Mouse (Mus musculus) neural tube, embryonic 11.5 days (tissue): ENCODE results near the gene Epha6. TPM values are rescaled to one million over a fixed set of nuclear protein-coding genes. Genes with fewer than 3 reads are reported as not detected.

ENCODE experiments used
- ATAC-seq: fragments of 200-750 bp; cut with Nextera tagmentation; 2 replicates; pipeline ENCODE4 v1.8.0; 2017; ENCODE audit warnings: moderate number of reproducible peaks, mild to moderate bottlenecking, moderate TSS enrichment, moderate library complexity; ENCODE audit not compliant: insufficient read depth, low FRiP score, low TSS enrichment
- DNase-seq: peaks from one replicate; pipeline ENCODE4 v3.0.0-alpha.2; 2015; ENCODE audit warnings: low spot score
- H3K27ac ChIP-seq: fragments of 300-500 bp; sonication (generic); 2 replicates; pipeline ENCODE4 v1.5.1; 2014; ENCODE audit warnings: low read depth, mild to moderate bottlenecking, low read length
- H3K27me3 ChIP-seq: fragments of 300-500 bp; sonication (generic); 2 replicates; pipeline ENCODE4 v1.6.1; 2014; ENCODE audit warnings: mild to moderate bottlenecking, low read length, mixed read lengths; ENCODE audit not compliant: control insufficient read depth, insufficient read depth
- H3K36me3 ChIP-seq: fragments of 300-500 bp; sonication (generic); 2 replicates; pipeline ENCODE4 v1.6.1; 2014; ENCODE audit warnings: mild to moderate bottlenecking, low read length, moderate library complexity, mixed read lengths; ENCODE audit not compliant: control insufficient read depth, insufficient read depth
- H3K4me1 ChIP-seq: fragments of 300-500 bp; sonication (generic); 2 replicates; pipeline ENCODE4 v1.6.1; 2014; ENCODE audit warnings: low read length, mixed read lengths; ENCODE audit not compliant: control insufficient read depth, insufficient read depth
- H3K4me2 ChIP-seq: fragments of 300-500 bp; sonication (generic); 2 replicates; pipeline ENCODE4 v1.6.1; 2014; ENCODE audit warnings: low read depth, mild to moderate bottlenecking, moderate library complexity
- H3K4me3 ChIP-seq: fragments of 300-500 bp; sonication (generic); 2 replicates; pipeline ENCODE4 v1.5.1; 2014; ENCODE audit warnings: low read depth, low read length
- H3K9ac ChIP-seq: fragments of 300-500 bp; sonication (generic); 2 replicates; pipeline ENCODE4 v1.6.1; 2014; ENCODE audit warnings: mild to moderate bottlenecking, low read length
- H3K9me3 ChIP-seq: fragments of 300-500 bp; sonication (generic); 2 replicates; pipeline ENCODE4 v1.6.1; 2016; ENCODE audit warnings: low read length; ENCODE audit not compliant: control insufficient read depth
- WGBS: fragments of 180-500 bp; shearing (Covaris S2); extraction: QIAGEN DNeasy Blood & Tissue Kit; methylation state at CpG from one replicate; pipeline ENCODE4 v1.1.7; 2014; 5-methylcytosine and 5-hydroxymethylcytosine counted together
- polyA plus RNA-seq: library from polyadenylated mRNA; unstranded; fragments of >200 nt; fragmentation: Nextera tagmentation; extraction: Ambion mirVana; gene quantifications from 2 replicates; pipeline ENCODE4 v1.2.1, GENCODE M21; 2014

Gene Epha6
- polyA plus RNA-seq, 1 experiment from 2014 or later = 1.2 TPM

GRCm38 (mm10) chr16:59689120-59689519 is 916.2 kb downstream of the Epha6 start:
- DNase-seq (no peak), ATAC-seq (no peak)
- Histone ChIP-seq H3K4me2 (no peak overlapping the region), H3K27me3 (no peaks in the 10 kb centered on the region), H3K9me3 (no peaks in the 10 kb centered on the region), H3K4me3 (no peak overlapping the region), H3K9ac (no peak overlapping the region), H3K36me3 (no peaks in the 10 kb centered on the region), H3K27ac (no peak overlapping the region), H3K4me1 (no peaks in the 10 kb centered on the region)
- WGBS = 89% methylated on average over 5 of the region's 5 CpGs

GRCm38 (mm10) chr16:59685135-59685534 is 920.2 kb downstream of the Epha6 start:
- no peak for ATAC-seq
- no peak for DNase-seq
- Histone ChIP-seq H3K36me3 (no peaks in the 10 kb centered on the region), H3K4me3 (no peak overlapping the region), H3K4me1 (no peaks in the 10 kb centered on the region), H3K9me3 (no peaks in the 10 kb centered on the region), H3K27ac (no peak overlapping the region), H3K9ac (no peak overlapping the region), H3K4me2 (no peak overlapping the region), H3K27me3 (no peaks in the 10 kb centered on the region)
- 74% methylated on average over 5 of the region's 5 CpGs for WGBS

GRCm38 (mm10) chr16:59683434-59683833 is 921.9 kb downstream of the Epha6 start:
- H3K27ac ChIP-seq = no peak overlapping the region
- H3K9me3 ChIP-seq = no peaks in the 10 kb centered on the region
- ATAC-seq (peak; percentile 67), DNase-seq (peak; percentile 75)
- H3K4me1 ChIP-seq = no peaks in the 10 kb centered on the region
- no peaks in the 10 kb centered on the region for H3K36me3 ChIP-seq
- no peak overlapping the region for H3K4me3 ChIP-seq
- 8% methylated on average over 8 of the region's 8 CpGs for WGBS
- H3K9ac ChIP-seq = no peak overlapping the region
- H3K4me2 ChIP-seq = no peak overlapping the region
- H3K27me3 ChIP-seq = no peaks in the 10 kb centered on the region

GRCm38 (mm10) chr16:59682216-59682891 is 923.0 kb downstream of the Epha6 start:
- Histone ChIP-seq H3K9me3 (no peaks in the 10 kb centered on the region), H3K27me3 (no peaks in the 10 kb centered on the region), H3K36me3 (no peaks in the 10 kb centered on the region), H3K27ac (no peak overlapping the region), H3K9ac (no peak overlapping the region), H3K4me1 (no peaks in the 10 kb centered on the region), H3K4me2 (no peak overlapping the region), H3K4me3 (no peak overlapping the region)
- DNase-seq (no peak), ATAC-seq (no peak)
- WGBS = 86% methylated on average over 8 of the region's 8 CpGs

- ATAC-seq = no peak
- WGBS = 91% methylated on average over 2 of the region's 2 CpGs
Observed at GRCm38 (mm10) chr16:59666938-59667337, 938.4 kb downstream of the Epha6 start.

GRCm38 (mm10) chr16:59643766-59644165 is 961.6 kb downstream of the Epha6 start:
- no peaks in the 10 kb centered on the region for H3K4me1 ChIP-seq
- no peaks in the 10 kb centered on the region for H3K27me3 ChIP-seq
- H3K9ac ChIP-seq = no peak overlapping the region
- H3K27ac ChIP-seq = no peak overlapping the region
- no peaks in the 10 kb centered on the region for H3K36me3 ChIP-seq
- ATAC-seq (no peak), DNase-seq (no peak)
- H3K4me3 ChIP-seq = no peak overlapping the region
- no peaks in the 10 kb centered on the region for H3K9me3 ChIP-seq
- H3K4me2 ChIP-seq = no peak overlapping the region
- 60% methylated on average over 2 of the region's 2 CpGs for WGBS

More at GRCm38 (mm10) chr16:59666938-59667337, 938.4 kb downstream of the Epha6 start:
- H3K27ac ChIP-seq = no peak overlapping the region
- no peaks in the 10 kb centered on the region for H3K27me3 ChIP-seq
- no peak overlapping the region for H3K4me2 ChIP-seq
- DNase-seq = no peak
- H3K9me3 ChIP-seq = no peaks in the 10 kb centered on the region
- no peaks in the 10 kb centered on the region for H3K36me3 ChIP-seq
- no peak overlapping the region for H3K4me3 ChIP-seq
- no peak overlapping the region for H3K9ac ChIP-seq
- H3K4me1 ChIP-seq = no peaks in the 10 kb centered on the region

GRCm38 (mm10) chr16:59639985-59640384 is 965.3 kb downstream of the Epha6 start:
- DNase-seq (no peak), ATAC-seq (no peak)
- H3K4me2 ChIP-seq = no peak overlapping the region
- H3K4me1 ChIP-seq = no peaks in the 10 kb centered on the region
- H3K27me3 ChIP-seq = no peaks in the 10 kb centered on the region
- H3K27ac ChIP-seq = no peak overlapping the region
- H3K4me3 ChIP-seq = no peak overlapping the region
- H3K36me3 ChIP-seq = no peaks in the 10 kb centered on the region
- no peaks in the 10 kb centered on the region for H3K9me3 ChIP-seq
- 93% methylated on average over 3 of the region's 3 CpGs for WGBS
- H3K9ac ChIP-seq = no peak overlapping the region

- Histone ChIP-seq H3K9me3 (no peaks in the 10 kb centered on the region), H3K9ac (peak within 1 kb of the TSS; percentile 65), H3K27ac (peak within 1 kb of the TSS; percentile 93), H3K4me3 (peak within 1 kb of the TSS; percentile 60), H3K4me2 (peak within 1 kb of the TSS; percentile 63), H3K36me3 (no peaks in the 10 kb centered on the region), H3K27me3 (no peaks in the 10 kb centered on the region), H3K4me1 (no peaks in the 10 kb centered on the region)
- DNase-seq (peak; percentile 97), ATAC-seq (peak; percentile 98)
- WGBS = under 1% methylated on average over 46 of the region's 46 CpGs
Observed at GRCm38 (mm10) chr16:59639102-59639691, 966.1 kb downstream of the Epha6 start, which contains the start of gene Arl6. Arl6 (minus strand) TSS chr16:59639391.

- Histone ChIP-seq H3K36me3 (no peaks in the 10 kb centered on the region), H3K9ac (no peak overlapping the region), H3K27me3 (no peaks in the 10 kb centered on the region), H3K4me2 (no peak overlapping the region), H3K4me1 (no peaks in the 10 kb centered on the region), H3K27ac (no peak overlapping the region), H3K9me3 (no peaks in the 10 kb centered on the region), H3K4me3 (no peak overlapping the region)
- ATAC-seq (no peak), DNase-seq (no peak)
- WGBS = 93% methylated on average over 2 of the region's 2 CpGs
Observed at GRCm38 (mm10) chr16:59634598-59634997, 970.7 kb downstream of the Epha6 start.
